Mouse (Mus musculus) neural tube, embryonic 10.5 days (tissue): ENCODE results near the gene Tnr.
A peak's percentile ranks its signal among the peaks of the same experiment; 100 is the strongest.

Experiments
- DNase-seq: peaks from one replicate; pipeline ENCODE4 v3.0.0-alpha.2; 2017; ENCODE audit warnings: low spot score; ENCODE audit errors: extremely low spot score

The Tnr gene

DNA sequence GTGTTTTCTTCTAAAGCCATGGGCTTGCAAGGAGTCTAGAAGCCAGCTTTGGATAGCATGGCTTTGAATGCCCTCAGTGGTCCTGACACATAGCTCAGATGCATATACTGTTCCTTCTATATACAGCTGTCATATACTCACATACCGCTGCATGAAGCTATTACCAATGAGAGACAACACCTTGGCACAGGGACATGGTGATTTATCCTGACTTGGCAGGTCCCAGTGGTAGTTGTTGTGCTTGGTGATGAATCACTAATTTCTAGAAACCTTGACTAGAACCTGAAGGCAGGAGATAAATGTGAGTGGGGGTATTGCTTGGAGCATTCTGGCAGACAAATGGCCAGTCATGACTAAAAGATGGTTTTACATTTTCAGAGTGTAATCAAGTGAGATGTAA, 192.7 kb downstream of the Tnr start:
- DNase-seq: no peak

DNA sequence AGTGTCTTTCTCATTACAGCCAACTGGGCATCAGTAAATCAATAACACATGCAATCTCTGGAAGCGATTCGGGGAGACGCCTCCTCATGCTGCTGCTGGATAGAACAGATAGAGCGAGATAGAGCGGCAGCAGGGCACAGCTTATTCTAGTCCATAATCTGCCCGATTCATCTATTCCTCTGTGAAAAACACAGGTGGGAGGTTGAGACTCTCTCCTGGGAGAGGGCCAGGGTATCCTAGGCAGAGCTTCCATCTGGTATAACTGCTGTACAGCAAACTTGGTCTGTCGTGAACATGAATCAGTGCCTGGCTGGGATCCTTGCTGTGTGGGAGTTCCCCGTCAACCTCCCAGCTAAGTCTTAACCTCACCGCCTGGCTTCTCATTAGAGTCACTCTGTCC, 193.4 kb downstream of the Tnr start:
- DNase-seq: no peak

DNA sequence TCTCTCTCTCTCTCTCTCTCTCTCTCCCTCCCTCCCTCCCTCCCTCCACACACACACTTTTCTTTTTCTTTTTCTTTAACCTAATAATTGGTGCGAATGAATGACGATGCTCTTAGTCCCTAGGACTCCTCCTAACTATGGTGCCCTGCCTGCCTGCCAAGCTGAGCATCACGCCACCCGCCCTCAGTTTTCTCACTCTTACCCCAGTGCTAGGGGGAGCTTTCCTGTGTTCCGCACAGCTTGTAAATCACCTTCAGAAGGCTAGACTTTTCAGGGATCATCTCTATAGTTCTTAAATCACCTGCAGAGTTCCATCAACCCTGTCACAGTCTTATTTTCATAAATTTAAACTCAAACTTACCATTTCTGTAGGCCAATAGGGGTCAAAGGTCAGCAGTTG, 200.2 kb downstream of the Tnr start:
- DNase-seq: no peak

GRCm38 (mm10) chr1:159729270-159729669, 205.7 kb downstream of the Tnr start:
- DNase-seq: no peak

- DNase-seq: no peak
Observed at GRCm38 (mm10) chr1:159730826-159731225, 207.3 kb downstream of the Tnr start.

DNA sequence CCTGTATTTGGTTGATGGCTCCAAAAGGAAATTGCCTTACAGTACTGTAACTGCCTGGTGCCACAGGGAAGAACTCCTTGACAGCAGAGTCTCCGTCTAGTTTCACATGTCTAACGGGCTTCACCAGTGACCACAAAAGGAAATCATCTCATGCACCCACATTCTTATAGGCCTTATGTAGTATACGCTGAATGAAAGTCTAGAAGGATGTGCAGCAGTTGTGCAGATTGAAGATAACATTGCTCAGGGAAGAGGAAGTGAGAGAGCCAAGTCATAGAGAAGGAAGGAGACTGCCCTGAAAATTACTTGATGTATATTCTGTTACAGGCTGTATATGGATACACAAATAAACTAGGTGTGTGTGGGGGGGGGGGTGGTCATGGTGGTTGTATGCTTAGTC, 211.5 kb downstream of the Tnr start:
- DNase-seq: no peak

GRCm38 (mm10) chr1:159739478-159739877, 215.9 kb downstream of the Tnr start:
- no peak for DNase-seq

DNA sequence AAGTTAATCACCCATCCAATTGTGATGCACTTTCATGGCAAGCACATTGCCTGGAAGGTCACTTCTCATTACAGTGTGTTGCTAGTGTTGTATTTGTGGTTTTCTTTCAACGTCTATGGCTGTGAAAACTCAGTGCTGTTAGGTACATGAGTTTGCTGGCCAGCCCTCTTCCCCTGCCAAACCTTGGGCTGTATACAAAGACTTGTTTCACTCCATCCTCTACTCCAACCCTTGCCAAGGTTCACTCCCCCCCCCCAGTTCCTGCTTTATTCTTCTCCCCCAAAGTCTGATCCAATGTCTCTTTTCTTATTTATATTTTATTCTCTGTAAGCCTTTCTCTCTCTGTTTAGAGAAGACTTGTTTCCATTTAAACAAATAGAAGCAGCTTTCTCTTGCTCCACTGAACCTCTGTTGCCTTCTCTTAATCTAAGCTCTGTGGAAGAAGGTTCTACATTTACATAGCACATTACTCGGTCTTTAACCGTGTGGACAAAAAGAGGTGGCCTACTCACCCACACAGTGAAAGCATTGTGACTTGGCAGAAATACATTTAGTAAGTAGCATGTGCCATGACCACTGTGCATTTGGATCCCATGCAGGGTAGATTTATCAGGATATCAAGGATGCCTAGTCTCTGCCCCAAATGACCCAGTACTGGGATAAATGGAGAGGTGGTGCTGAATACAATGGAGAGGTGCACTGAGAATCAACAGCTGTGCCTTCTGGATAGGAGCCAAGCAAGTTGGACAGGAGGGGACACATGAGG, 217.9 kb downstream of the Tnr start:
- no peak for DNase-seq

GRCm38 (mm10) chr1:159742003-159742274, 218.4 kb downstream of the Tnr start:
- no peak for DNase-seq

GRCm38 (mm10) chr1:159743744-159744253, 220.2 kb downstream of the Tnr start:
- DNase-seq: no peak

DNA sequence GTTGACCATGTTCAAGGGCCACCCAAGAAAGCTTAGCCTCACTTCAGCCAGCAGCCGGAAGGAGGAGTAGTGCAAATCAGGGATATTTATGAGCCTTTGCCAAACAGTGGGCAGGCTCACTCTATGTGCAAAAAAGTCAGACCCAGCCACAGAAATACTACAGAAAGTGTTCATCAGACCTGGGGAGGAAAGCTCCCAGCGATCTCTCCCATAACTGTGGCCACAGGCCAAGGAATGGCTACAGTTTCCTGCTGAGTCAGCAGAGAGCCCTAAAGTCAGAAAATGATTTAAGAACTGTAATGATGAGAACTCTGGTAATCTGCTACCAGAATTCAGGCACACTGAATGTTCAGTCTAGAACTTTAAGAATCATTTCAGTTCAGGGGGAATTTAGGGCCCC, 221.7 kb downstream of the Tnr start:
- DNase-seq: no peak

DNA sequence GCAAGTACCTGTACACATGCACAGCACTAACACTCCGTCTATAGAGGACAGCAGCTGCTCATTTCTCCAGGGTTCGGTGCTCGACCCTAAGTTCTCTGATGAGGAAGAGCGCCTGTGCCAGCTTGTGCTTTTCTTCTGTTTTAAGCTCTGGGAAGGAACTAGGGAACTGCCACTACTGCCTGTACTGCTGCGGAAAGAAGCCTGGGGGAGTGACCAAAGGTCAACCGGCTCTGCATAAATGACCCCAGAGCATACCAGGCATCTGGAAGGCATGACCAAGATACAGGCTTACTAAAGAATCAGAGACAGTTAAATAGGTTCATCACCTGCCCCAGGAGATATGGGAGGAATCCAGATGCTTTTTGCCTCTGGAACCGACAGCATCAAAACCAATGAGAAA, 224.4 kb downstream of the Tnr start:
- DNase-seq: no peak

GRCm38 (mm10) chr1:159750411-159750810, 226.8 kb downstream of the Tnr start:
- no peak for DNase-seq

DNA sequence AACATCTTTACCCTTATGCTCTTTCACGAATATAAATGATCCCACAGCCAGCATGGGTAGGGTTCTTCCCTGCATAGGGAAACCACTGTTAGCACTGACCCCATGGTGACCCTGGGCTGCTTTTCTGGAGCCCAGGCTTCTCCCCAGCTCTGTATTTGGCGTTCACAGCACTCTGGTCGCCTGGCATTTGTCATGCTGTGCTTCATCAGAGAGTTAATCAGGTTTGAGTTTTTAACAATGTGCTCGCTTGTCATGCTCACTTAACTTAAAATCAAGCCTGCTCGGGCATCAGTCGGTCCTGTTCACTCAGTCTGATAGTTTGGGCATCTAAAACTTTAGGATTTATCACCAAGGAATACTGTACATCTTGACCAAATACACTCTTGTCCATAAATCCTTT, 227.3 kb downstream of the Tnr start:
- no peak for DNase-seq

DNA sequence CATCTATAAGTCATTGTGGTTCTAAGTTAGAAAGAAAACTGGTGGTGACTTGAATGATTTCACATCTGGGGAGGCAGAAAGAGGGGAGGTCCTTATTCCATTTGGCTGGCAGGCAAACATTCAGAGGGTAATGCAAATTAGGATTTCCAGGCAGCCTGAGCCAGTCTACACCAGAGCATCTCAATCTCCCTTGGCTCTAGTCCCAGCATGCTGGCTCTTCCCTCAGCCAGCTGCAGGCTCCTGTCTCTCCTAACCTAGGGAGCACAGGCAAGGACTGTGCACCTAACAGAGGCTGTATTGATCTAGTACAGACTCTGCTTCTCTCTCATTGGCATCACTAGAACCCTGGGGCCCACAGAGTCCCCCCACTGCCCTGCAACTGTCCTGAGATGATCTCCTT, 237.4 kb downstream of the Tnr start:
- no peak for DNase-seq

DNA sequence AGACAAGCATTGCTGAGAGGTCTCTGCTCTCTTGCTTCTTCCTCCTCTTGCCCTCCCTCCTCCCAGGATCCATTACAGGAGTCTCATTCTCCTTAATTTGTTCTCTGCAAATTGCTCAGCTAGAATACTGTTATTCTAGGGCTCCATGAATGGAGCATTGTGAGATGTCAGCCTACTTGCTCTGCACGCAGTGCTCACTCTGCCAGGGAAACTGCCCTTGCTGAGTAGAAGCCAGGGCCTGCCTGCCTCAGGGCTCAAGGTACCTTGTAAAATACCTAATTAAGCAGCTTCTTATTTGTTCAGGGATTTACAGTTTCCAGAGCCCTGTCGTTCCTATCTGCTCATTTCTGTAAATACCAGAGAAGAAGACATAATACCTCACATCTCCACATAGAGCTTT, 240.3 kb downstream of the Tnr start:
- no peak for DNase-seq

DNA sequence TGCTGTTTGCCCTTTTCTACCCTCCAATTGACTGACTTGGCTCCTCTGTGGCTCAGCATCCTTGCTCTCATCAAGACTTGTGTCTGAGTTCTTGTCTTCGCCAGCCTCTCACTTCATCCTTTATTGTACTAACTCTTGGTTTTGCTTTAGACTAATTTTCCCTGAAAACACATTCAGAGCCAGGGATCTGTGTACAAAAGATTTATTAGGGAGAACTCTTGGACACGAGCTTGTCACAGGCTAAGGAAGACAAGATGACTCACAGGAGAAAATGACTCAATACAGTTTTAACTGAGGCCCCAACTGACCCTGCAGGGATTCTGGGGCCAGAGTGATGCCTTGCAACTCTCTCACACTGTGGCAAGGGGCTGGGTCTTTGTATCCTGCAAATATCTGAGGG, 241.3 kb downstream of the Tnr start:
- no peak for DNase-seq

GRCm38 (mm10) chr1:159769948-159770347, 246.4 kb downstream of the Tnr start:
- DNase-seq: no peak

DNA sequence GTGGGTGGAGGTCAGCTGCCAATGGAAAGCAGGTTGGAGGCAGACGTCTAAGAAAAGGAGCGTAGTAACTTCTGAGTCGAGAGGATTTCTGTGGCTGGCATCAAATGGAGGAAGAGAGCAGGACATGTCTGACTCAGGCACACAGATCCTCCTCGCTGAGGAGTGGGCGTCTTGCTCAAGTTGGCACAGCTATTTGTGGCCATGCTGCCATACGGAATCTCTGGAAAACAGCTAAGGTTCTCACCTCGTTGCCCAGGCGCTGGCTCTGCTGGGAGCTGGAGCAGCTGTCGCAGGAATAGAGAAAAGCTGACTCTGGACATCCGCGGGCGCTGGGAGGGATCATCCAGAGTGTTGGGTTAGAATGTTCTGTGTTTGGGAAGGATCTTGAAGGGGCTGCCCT, 250.1 kb downstream of the Tnr start:
- DNase-seq: no peak

DNA sequence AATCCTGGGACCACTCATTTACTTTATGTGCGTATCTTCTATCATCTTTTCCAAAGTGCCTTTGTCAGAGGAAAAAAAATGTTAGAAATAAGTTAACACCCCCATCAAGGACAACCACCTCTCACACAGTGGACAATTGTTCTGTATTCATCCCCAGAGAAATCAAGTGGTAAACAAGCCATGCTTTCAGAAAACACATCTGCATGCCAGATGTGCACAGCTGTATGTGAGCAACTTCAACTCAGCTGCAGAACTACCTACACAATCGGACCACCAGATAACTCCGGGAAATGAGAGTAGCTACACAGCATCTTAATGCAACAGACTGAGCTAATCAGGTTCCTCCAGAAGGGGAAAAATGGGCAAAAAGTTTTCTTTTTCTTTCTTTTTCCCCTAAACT, 251.6 kb downstream of the Tnr start:
- no peak for DNase-seq

GRCm38 (mm10) chr1:159777107-159777506, 253.5 kb downstream of the Tnr start:
- DNase-seq: no peak

DNA sequence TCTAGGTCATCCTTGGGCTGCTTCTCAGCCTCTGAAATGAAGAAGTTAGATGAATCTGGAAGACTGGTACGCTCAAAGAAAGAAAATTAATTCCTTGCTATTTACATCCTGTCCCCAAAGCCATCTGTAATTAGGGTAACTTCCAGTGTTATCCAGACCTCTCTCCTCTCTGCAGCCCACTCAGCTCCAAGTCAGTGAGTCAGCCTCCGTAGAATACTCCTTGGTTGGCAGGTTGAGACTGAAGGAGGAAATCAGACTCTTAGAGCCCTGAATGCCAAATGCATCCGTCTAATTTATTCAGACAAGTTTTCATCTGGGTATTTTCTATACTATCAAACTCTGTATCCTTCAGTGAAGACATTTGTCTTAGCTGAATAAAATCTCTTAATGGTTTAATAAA, 255.9 kb downstream of the Tnr start:
- no peak for DNase-seq

- DNase-seq: peak; percentile 35
Observed at GRCm38 (mm10) chr1:159783842-159784241, 260.3 kb downstream of the Tnr start.

DNA sequence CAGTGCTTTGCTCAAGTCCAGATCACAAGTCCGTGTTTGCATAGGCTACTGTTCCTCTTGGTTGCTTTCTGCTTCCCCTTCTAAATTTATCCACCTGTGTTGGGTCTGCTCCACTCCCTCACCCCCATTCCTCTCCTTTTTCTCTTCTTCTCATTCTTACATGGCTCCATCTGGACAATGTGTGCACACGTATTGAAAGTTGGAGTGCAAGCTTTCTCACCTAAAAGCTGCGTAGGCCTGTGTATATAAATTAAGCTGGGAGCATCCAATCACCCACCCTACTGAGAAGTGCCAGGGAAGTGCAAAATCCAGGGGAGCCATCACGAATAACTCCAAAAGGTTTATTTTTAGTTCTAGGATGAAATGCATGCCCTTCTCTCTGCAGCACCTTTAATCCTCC, 264.7 kb downstream of the Tnr start:
- DNase-seq: no peak
